Mouse (Mus musculus): ENCODE data around the gene Lrp6. TPM values are rescaled to one million over a fixed set of nuclear protein-coding genes. Genes with fewer than 3 reads are reported as not detected.

The Lrp6 gene
- polyA plus RNA-seq, 1 experiment from 2014 or later = 19.7 TPM

DNA sequence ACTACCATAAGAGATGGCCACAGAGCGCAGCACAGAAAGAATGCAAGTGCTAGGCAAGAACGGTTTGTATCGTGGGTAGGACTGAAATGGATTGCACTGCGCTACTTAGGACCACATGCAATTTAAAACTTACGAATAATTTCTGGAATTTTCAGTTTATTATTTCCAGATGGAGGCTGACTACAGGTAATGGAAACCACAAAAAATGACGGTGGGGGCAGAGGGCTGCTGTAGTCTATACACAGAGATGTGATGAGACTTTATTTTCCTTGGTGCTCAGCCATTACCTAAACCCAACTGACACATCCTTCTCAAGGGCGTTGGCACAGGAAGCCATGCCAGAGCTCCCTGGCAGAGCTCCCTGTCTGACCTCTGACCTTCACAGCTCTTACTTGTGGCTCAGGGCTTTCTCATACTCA is 93.6 kb downstream of the Lrp6 start:
- peaks cover 4% of the 10 kb centered on the region; the same call in 1 of the 2 replicates for H3K36me3 ChIP-seq (ENCODE audit: control insufficient read depth, insufficient read depth, low read length)
- no peak for ATAC-seq (ENCODE audit: low read depth)
- no peaks in the 10 kb centered on the region for H3K9me3 ChIP-seq (ENCODE audit: control insufficient read depth, low read length)
- WGBS = 87% methylated on average over 7 of the region's 7 CpGs
- H3K27me3 ChIP-seq (ENCODE audit: control insufficient read depth, insufficient read depth, low read length) = no peaks in the 10 kb centered on the region
- no peak overlapping the region for H3K4me3 ChIP-seq (ENCODE audit: low read depth, low read length)
- no peak overlapping the region for H3K9ac ChIP-seq (replicated peaks; ENCODE audit: low read depth, low read length)
- H3K27ac ChIP-seq (ENCODE audit: low read depth, low read length) = no peak overlapping the region
- no peak overlapping the region for H3K4me2 ChIP-seq (ENCODE audit: low read depth, low read length)
- H3K4me1 ChIP-seq (ENCODE audit: control insufficient read depth, insufficient read depth, low read length) = no peaks in the 10 kb centered on the region

DNA sequence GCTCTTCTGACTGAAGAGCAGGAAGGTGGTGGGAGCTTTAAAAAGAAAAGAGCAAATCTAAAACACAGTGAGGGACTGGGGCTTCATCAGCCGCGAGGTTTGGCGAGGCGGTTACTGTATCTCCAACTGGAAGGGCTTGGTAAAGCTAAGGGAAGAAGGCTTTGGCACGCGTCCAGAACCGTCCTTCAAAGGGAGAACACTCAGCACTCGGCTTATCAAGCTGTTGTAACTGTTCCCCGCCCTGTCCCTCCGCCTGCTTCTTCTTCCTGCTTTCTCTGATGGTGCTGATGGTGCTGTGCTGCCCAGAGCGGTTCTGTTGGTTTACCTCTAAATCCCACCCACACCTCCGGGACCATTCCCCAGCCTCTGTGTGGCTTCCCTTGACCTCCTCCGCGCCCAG is 95.9 kb downstream of the Lrp6 start:
- 88% methylated on average over 14 of the region's 14 CpGs for WGBS
- no peak overlapping the region for H3K4me2 ChIP-seq (ENCODE audit: low read depth, low read length)
- H3K9me3 ChIP-seq (ENCODE audit: control insufficient read depth, low read length) = no peaks in the 10 kb centered on the region
- H3K27me3 ChIP-seq (ENCODE audit: control insufficient read depth, insufficient read depth, low read length) = no peaks in the 10 kb centered on the region
- no peak for ATAC-seq (ENCODE audit: low read depth)
- H3K4me1 ChIP-seq (ENCODE audit: control insufficient read depth, insufficient read depth, low read length) = no peaks in the 10 kb centered on the region
- H3K9ac ChIP-seq (replicated peaks; ENCODE audit: low read depth, low read length) = no peak overlapping the region
- no peak overlapping the region for H3K27ac ChIP-seq (ENCODE audit: low read depth, low read length)
- peaks cover 10% of the 10 kb centered on the region for H3K36me3 ChIP-seq (ENCODE audit: control insufficient read depth, insufficient read depth, low read length)
- H3K4me3 ChIP-seq (ENCODE audit: low read depth, low read length) = no peak overlapping the region

DNA sequence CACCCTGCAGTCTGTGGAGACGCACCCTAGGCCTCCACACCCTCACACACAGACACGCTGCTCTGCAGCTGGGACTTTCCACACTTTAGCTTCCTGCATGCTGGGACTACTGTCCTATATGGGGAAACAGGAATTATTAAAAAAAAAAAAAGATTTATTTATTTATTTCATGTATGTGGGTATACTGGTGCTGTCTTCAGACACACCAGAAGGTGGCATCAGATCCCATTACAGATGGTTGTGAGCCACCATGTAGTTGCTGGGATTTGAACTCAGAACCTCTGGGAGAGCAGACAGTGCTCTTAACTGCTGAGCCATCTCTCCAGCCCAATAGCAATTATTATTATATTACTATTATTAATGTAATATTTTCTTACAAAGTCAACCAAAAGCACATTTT is 97.5 kb downstream of the Lrp6 start:
- no peak overlapping the region for H3K4me3 ChIP-seq (ENCODE audit: low read depth, low read length)
- H3K27ac ChIP-seq (ENCODE audit: low read depth, low read length) = no peak overlapping the region
- H3K36me3 ChIP-seq (ENCODE audit: control insufficient read depth, insufficient read depth, low read length) = peaks cover 16% of the 10 kb centered on the region
- H3K27me3 ChIP-seq (ENCODE audit: control insufficient read depth, insufficient read depth, low read length) = no peaks in the 10 kb centered on the region
- H3K4me1 ChIP-seq (ENCODE audit: control insufficient read depth, insufficient read depth, low read length) = no peaks in the 10 kb centered on the region
- no peak for ATAC-seq (ENCODE audit: low read depth)
- H3K9me3 ChIP-seq (ENCODE audit: control insufficient read depth, low read length) = no peaks in the 10 kb centered on the region
- WGBS = 100% methylated on average over 2 of the region's 2 CpGs
- no peak overlapping the region for H3K9ac ChIP-seq (replicated peaks; ENCODE audit: low read depth, low read length)
- H3K4me2 ChIP-seq (ENCODE audit: low read depth, low read length) = no peak overlapping the region

DNA sequence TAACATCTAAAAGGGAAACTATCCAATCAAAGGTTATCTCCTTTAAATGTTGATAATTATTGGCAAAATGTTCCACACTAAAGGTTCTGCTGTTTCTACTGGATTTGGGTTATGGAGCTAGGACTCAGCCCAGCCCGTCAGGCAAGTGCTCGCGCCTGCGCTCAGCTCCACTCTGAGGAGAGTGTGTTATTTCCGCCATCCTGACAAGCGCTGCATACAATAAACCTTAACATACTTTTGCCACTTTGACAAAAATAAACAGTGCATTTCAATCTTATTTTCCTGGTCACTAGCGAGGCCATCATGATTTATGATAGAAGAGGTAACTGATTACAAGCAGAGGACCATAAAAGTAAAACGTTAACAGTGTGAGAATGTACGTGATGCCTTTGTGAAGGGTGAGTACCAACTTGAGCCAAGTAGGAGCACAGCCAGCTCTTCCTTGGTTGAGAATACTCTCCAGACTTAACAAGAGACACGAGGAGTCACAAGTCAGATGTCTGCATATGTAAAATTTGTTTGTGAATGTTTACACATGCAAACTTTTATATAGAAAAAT is 100.0 kb downstream of the Lrp6 start:
- H3K9ac ChIP-seq (replicated peaks; ENCODE audit: low read depth, low read length) = no peak overlapping the region
- no peak overlapping the region for H3K4me3 ChIP-seq (ENCODE audit: low read depth, low read length)
- H3K27me3 ChIP-seq (ENCODE audit: control insufficient read depth, insufficient read depth, low read length) = no peaks in the 10 kb centered on the region
- H3K27ac ChIP-seq (ENCODE audit: low read depth, low read length) = no peak overlapping the region
- ATAC-seq (ENCODE audit: low read depth) = no peak
- H3K4me1 ChIP-seq (ENCODE audit: control insufficient read depth, insufficient read depth, low read length) = no peaks in the 10 kb centered on the region
- H3K36me3 ChIP-seq (ENCODE audit: control insufficient read depth, insufficient read depth, low read length) = peaks cover 21% of the 10 kb centered on the region
- H3K9me3 ChIP-seq (ENCODE audit: control insufficient read depth, low read length) = no peaks in the 10 kb centered on the region
- no peak overlapping the region for H3K4me2 ChIP-seq (ENCODE audit: low read depth, low read length)
- WGBS = 82% methylated on average over 10 of the region's 10 CpGs

DNA sequence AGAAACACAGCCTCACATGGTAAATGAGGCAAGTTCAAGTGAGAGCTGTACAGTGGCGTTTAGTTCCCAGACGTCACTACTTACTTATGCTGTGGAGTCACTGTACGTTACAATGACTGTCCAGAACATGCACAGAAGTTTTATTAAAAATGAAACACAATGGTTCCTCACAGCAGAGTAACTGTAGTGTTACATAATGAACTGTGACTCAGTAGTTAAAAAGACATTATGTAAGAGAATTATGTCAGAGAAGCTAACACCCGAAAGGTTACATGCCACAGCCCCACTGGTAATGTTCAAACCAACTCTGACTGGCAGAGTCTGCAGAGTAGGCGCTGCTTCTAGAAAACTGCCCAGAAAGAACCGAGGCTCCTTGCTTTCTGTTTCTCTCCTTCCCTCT is 105.6 kb downstream of the Lrp6 start:
- Histone ChIP-seq H3K27ac (ENCODE audit: low read depth, low read length) (no peak overlapping the region), H3K4me3 (ENCODE audit: low read depth, low read length) (no peak overlapping the region), H3K27me3 (ENCODE audit: control insufficient read depth, insufficient read depth, low read length) (no peaks in the 10 kb centered on the region), H3K9me3 (ENCODE audit: control insufficient read depth, low read length) (no peaks in the 10 kb centered on the region), H3K36me3 (ENCODE audit: control insufficient read depth, insufficient read depth, low read length) (peaks cover 51% of the 10 kb centered on the region), H3K4me2 (ENCODE audit: low read depth, low read length) (no peak overlapping the region), H3K4me1 (ENCODE audit: control insufficient read depth, insufficient read depth, low read length) (no peaks in the 10 kb centered on the region), H3K9ac (replicated peaks; ENCODE audit: low read depth, low read length) (no peak overlapping the region)
- 96% methylated on average over 6 of the region's 6 CpGs for WGBS
- ATAC-seq (ENCODE audit: low read depth) = no peak

DNA sequence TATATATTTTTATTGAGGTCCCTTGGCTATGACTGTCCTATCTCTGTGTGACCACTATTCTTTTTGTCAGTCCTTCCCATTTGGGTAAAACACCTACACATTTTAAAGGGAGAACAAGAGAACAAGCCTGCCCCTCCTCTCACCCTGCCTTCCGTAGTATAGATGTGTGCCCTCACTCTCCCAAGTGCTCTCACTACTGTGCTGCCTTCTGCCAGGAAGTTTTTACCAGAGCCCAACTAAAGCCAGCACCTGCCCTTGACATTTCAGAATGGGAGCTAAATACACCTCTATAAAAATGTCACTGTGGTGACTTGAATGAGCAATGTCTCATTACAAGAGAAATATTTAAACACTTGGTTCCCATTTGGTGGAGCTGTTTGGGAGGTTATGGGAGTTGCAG is 108.4 kb downstream of the Lrp6 start:
- H3K36me3 ChIP-seq (ENCODE audit: control insufficient read depth, insufficient read depth, low read length) = peaks cover 61% of the 10 kb centered on the region
- no peak overlapping the region for H3K9ac ChIP-seq (replicated peaks; ENCODE audit: low read depth, low read length)
- H3K27ac ChIP-seq (ENCODE audit: low read depth, low read length) = no peak overlapping the region
- no peak for ATAC-seq (ENCODE audit: low read depth)
- H3K4me3 ChIP-seq (ENCODE audit: low read depth, low read length) = no peak overlapping the region
- no peak overlapping the region for H3K4me2 ChIP-seq (ENCODE audit: low read depth, low read length)
- no peaks in the 10 kb centered on the region for H3K4me1 ChIP-seq (ENCODE audit: control insufficient read depth, insufficient read depth, low read length)
- H3K9me3 ChIP-seq (ENCODE audit: control insufficient read depth, low read length) = no peaks in the 10 kb centered on the region
- WGBS = 96% methylated on average over 1 of the region's 1 CpGs
- H3K27me3 ChIP-seq (ENCODE audit: control insufficient read depth, insufficient read depth, low read length) = no peaks in the 10 kb centered on the region

DNA sequence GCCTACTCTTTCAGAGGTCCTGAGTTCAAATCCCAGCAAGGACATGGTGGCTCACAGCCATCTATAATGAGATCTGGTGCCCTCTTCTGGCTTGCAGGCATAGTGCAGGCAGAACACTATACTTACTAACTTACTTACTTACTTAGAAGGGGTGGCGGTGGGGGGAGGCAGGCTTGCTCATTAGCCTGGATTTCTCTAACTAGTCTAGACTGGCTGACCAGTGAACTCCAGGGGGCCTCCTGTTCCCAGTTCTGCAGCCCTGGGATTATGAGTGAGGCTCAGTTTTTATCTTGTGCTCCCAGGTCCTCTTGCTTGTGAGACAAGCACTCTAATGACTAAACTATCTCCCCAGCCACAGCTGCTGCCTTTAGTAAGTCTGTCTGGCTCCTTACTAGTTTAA is 112.7 kb downstream of the Lrp6 start:
- H3K36me3 ChIP-seq (ENCODE audit: control insufficient read depth, insufficient read depth, low read length) = peaks cover 60% of the 10 kb centered on the region
- H3K4me3 ChIP-seq (ENCODE audit: low read depth, low read length) = no peak overlapping the region

DNA sequence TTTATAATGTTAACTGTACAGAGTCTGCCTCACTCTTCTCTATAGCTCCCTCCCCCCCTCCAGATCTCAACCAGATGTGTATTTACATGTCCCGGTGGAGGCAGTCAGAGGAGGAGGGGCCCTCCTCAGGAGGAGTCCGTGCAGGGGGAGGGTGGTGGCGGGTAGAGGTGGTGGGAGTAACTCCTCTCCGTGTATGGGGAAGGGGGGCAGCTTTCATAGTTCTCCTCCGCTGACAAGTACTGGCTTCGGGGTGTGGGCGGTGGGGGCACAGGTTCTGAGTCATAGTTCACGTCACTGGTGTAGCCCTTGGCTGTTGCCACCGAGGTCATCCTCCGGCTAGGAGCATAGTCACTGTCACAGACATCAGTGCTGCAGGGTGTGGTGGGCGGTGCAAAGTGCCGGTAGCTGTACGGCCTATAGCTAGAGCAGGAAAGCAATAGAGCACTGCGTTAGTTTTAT is 116.1 kb downstream of the Lrp6 start:
- Histone ChIP-seq H3K9me3 (ENCODE audit: control insufficient read depth, low read length) (no peaks in the 10 kb centered on the region), H3K9ac (replicated peaks; ENCODE audit: low read depth, low read length) (no peak overlapping the region), H3K4me1 (ENCODE audit: control insufficient read depth, insufficient read depth, low read length) (no peaks in the 10 kb centered on the region), H3K4me3 (ENCODE audit: low read depth, low read length) (no peak overlapping the region), H3K36me3 (ENCODE audit: control insufficient read depth, insufficient read depth, low read length) (peaks cover 48% of the 10 kb centered on the region), H3K27me3 (ENCODE audit: control insufficient read depth, insufficient read depth, low read length) (no peaks in the 10 kb centered on the region), H3K4me2 (ENCODE audit: low read depth, low read length) (no peak overlapping the region), H3K27ac (ENCODE audit: low read depth, low read length) (no peak overlapping the region)
- peak; percentile 54; the same call in 1 of the 2 replicates for ATAC-seq (ENCODE audit: low read depth)
- 60% methylated on average over 14 of the region's 14 CpGs for WGBS

More for the DNA sequence above, 112.7 kb downstream of the Lrp6 start:
- Histone ChIP-seq H3K27me3 (ENCODE audit: control insufficient read depth, insufficient read depth, low read length) (no peaks in the 10 kb centered on the region), H3K27ac (ENCODE audit: low read depth, low read length) (no peak overlapping the region), H3K4me2 (ENCODE audit: low read depth, low read length) (no peak overlapping the region), H3K9ac (replicated peaks; ENCODE audit: low read depth, low read length) (no peak overlapping the region), H3K9me3 (ENCODE audit: control insufficient read depth, low read length) (no peaks in the 10 kb centered on the region), H3K4me1 (ENCODE audit: control insufficient read depth, insufficient read depth, low read length) (no peaks in the 10 kb centered on the region)
- no peak for ATAC-seq (ENCODE audit: low read depth)
- WGBS = 96% methylated on average over 1 of the region's 1 CpGs

DNA sequence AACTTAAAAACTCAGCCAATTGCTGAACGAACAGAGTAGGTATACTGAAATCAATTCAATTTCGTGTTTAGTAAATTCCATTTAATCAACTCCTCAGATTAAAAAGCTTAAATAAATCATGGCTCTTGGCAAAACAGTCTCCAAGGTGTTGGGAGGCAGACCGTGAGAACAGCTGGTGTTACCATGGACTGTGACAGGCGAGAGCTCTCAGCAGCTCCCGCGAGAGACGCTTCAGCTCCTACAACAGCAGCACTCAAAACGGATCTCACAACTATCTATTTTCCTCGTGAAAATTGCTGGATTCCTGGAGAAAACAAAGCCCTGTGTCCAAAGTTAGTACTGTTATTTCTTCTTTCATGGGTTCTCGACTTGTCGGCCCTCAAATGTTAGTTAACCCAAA is 116.8 kb downstream of the Lrp6 start:
- Histone ChIP-seq H3K9ac (replicated peaks; ENCODE audit: low read depth, low read length) (no peak overlapping the region), H3K4me3 (ENCODE audit: low read depth, low read length) (no peak overlapping the region), H3K9me3 (ENCODE audit: control insufficient read depth, low read length) (no peaks in the 10 kb centered on the region), H3K27ac (ENCODE audit: low read depth, low read length) (no peak overlapping the region), H3K4me2 (ENCODE audit: low read depth, low read length) (no peak overlapping the region), H3K27me3 (ENCODE audit: control insufficient read depth, insufficient read depth, low read length) (no peaks in the 10 kb centered on the region), H3K36me3 (ENCODE audit: control insufficient read depth, insufficient read depth, low read length) (peaks cover 43% of the 10 kb centered on the region), H3K4me1 (ENCODE audit: control insufficient read depth, insufficient read depth, low read length) (no peaks in the 10 kb centered on the region)
- ATAC-seq (ENCODE audit: low read depth) = peak; percentile 78; the same call in 1 of the 2 replicates
- WGBS = 52% methylated on average over 11 of the region's 11 CpGs

All from neural tube, embryonic 14.5 days (tissue).